Mouse (Mus musculus) layer of hippocampus, postnatal 10 days (tissue): ENCODE data around the gene Armh2. TPM values are rescaled to one million over a fixed set of nuclear protein-coding genes. Genes with fewer than 3 reads are reported as not detected.
"Not testable (repeated sequence)": the region's sequence is repeated elsewhere in the genome, so short reads cannot be mapped to it uniquely, and the experiment has no call there.

ENCODE experiments used
- DNase-seq, 2 experiments: peaks; one replicate each; pipeline ENCODE4 v3.0.0; 2021; ENCODE audit warnings: low spot score in 2 of 2
- total RNA-seq, 2 experiments: library from RNA; stranded (reverse); gene quantifications; 2 replicates each; pipeline ENCODE4 v1.2.3; 2021

Armh2 gene
- total RNA-seq, 2 experiments from 2014 or later: not detected

GRCm38 (mm10) chr13:24757820-24758564 lies 17.0 kb downstream of the Armh2 start:
- no peak for DNase-seq

GRCm38 (mm10) chr13:24759451-24759850 lies 18.4 kb downstream of the Armh2 start:
- no peak for DNase-seq

DNA sequence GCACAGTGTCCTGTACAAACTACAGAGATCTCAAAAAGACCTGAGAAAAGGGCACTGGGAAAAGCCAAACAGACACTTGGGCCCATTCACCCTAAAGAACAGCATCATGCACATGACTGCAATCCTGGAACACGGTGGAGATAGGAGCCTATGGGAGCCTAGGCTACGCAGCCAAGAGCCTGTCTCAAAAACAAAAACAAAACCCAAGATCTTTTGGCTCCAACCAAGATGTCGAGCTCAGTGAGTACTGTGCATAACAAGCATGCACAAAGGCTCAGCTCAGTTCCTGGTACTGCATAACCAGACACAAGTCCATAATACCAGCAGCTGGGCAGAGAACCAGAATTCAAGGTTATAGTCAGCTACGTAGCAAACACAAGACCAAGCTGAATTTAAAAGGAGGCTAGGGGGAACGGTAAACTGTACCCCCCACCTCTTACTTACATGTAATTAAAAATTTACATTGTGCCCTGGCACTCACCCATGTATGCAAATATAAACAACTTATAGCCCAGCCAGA lies 19.4 kb downstream of the Armh2 start:
- DNase-seq: no peak

DNA sequence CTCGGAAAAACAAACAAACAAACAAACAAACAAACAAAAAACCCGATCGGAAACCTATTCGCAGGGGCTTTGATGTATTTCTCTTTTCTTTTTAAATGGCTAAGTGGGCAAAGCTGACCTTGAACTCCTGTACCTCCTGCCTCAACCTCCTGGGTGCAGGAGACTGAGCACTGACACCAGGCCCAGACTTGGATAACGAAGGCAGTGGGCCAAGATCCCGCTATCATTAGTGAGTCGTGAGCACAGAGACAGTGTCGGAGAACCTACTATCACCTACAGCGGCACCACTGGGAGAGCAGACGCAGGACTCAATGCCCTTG lies 20.0 kb downstream of the Armh2 start:
- DNase-seq: no peak

DNA sequence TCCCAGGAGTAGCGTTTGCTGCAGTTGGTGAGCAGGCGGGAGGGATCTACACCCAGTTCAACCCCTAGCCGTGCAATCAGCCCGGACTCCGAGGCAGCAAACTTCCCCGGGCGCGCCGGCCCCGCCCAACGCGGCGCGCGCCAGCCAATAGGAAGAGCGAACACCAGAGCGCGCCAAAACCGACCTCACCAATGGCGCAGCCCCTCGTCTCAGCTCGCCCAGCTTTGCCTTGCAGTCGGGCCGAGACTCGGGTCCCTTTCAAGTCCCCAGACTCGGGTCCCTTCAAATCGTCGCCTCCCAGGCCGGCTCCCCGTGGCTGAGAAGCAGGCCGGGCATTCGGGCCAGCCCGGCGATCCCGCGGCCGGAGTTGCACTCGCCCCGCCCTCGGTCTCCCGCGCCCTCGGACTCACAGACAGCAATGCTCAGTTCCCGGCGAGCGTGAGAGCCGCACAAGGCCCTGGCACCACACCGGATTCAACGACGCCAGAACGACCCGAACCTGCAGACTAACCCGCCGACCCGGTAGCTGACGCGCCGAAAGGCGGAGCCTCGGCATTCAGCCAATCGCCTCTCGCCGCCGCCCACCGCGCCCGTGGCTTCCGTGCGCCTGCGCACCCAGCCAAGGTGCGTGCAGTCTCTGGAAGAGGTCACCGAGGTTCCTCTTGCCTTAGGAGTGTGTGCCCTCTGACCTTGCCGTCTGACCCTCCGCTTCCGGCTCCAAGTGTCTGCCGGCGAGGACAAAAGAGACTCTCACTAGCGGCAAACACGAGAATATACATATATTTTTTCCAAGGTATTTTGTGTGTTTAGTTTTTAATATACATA lies 20.6 kb downstream of the Armh2 start, which contains the start of gene Gmnn:
Gene Gmnn, minus strand, starts transcription at position 521 of the 825 bp plus-strand sequence.
- DNase-seq: peak; percentile 76 to 84

GRCm38 (mm10) chr13:24762254-24762653 lies 21.2 kb downstream of the Armh2 start:
- DNase-seq: no peak

DNA sequence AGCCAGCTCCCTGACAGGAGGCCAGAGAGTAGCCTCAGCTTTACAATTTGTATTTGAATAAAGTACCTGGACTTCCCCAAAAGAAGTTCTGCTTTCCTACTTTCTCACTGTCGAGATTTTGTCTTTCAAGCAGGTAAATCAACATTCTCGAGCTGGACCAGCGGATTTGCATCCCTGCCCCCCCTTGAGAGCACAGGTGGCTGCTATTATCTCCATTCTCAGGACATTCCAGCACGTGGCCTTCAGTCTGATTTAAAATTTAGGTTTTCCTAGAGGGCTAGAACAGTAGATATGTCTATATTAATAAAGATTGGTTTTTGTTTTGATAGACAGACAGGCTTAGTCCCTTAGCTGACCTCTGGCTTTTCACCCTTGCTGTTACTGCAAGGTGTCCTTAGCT lies 26.8 kb downstream of the Armh2 start:
- DNase-seq: not testable (repeated sequence)

- DNase-seq: not testable (repeated sequence)
Observed at GRCm38 (mm10) chr13:24771482-24771881, 30.4 kb downstream of the Armh2 start.

DNA sequence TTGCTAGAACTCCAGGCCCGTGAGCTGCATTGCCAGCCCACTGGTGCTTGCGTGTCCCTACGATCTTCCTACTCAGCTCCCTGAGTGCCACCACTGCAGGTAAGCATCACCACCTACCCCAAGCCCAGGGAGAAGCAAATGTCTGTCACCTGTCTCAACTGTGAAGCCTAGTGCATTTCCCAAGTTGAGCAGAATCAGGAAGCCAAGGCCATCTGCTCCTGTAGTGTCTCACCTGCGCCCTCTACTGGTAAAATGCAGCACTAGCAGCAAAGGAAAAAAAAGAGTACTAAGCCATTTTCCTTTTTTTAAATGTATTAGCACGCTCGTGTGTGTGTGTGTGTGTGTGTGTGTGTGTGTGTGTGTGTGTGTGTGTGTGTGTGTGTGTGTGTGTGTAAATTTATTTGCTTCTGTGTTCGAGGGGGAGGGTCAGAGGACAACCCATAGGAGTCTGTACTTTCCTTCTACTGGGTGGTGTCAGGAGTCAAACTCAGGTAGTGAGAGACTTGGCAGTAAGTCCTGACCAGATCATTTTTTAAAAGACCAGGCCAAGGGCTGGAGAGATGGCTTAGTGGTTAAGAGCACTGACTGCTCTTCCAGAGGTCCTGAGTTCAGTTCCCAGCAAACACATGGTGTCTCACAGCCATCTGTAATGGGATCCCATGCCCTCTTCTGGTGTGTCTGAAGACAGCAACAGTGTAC lies 35.3 kb downstream of the Armh2 start:
- peak; percentile 46 to 60 for DNase-seq

GRCm38 (mm10) chr13:24778026-24778425 lies 37.0 kb downstream of the Armh2 start:
- no peak for DNase-seq

DNA sequence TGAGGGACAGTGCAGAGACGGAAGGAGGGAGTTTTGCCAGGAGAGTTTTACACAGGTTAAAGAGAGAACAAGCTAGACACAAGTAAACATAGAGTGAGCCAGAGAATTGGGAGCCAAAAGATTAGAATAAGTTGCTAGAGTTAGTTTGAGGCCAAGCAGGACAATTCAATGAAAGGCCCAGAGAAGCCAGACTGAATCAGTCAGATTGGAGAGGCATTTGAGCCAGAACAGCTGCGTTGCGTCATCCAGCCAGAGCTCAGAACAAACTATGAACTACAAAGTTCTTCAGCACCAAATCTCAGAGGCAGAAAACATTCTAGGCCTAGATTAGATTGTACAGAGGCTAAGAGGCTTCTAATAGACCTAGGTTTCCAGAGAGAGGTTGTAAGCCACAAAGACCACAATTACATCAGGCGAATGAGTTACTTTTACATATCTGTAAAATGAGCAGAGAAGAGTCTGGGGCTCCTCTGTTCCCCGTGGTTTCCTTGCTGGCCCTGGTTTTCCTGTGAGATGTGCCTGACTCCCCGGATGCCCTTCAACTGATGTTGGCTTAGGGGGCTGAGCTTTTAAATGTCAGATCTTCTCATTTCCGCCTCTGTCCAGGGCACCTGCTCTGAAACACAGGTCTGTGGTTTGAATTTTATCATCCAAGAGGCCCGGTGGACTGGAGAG lies 37.8 kb downstream of the Armh2 start:
- no peak for DNase-seq

DNA sequence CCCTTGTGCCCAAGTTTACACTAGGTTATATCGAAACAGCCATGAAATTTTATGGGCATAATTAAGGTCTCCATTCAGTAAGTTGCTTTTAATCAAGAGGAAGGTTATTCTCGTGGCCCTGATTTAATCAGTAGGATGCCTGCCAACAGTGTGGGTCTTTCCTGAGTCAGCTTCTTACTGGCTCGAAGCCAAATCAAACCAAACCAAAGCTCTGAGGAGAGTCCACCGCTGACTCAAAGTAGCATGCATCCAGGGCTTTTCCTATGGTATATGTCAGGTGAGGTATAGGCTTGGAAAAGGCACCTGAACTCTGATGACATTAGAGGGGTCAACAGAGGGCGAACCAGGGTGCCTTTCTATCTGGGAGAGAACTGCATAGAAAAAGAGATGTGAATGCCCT lies 40.9 kb downstream of the Armh2 start:
- DNase-seq: no peak

DNA sequence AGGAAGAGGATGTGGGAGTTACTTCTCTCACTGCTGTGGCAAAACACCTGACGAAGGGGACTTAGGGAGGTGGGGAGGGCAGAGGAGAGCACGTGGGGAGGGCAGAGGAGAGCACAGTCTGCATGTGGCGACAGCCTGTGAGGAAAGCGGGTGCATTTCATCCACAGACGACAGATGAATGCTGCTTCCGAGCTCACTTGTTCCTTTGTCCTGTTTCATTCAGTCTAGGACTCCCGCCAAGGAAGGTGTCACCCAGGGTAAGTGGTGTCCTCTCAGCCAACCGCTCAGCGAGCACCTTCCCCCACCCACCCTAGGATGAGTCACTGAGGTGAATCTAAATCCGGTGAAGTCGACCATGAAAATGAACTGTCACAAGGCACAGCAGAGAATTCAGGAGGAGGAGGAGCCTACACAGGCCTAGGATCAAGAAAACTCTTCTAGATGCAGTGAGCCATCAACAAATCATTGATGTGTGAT lies 45.0 kb downstream of the Armh2 start:
- DNase-seq: no peak

DNA sequence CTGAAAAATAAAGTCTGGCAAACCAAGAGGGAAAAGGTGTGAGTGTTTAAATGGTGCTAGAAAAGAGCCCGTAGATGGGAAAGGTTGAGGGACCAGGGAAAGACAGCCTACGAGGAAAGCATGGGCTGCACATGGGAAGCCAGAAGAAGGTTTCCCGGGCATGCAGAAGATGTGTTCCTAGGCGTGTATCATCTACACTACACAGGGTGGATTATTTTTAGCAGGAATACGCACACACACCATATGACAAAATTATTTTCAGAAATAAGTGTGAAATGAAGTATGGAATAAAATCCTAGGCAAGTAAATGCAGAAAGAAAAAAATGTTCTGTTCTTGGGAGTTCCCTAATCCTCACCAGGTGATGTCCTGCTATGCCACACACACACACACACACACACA lies 46.4 kb downstream of the Armh2 start:
- no peak for DNase-seq

GRCm38 (mm10) chr13:24791349-24791748 lies 50.3 kb downstream of the Armh2 start:
- DNase-seq: no peak

GRCm38 (mm10) chr13:24792411-24793045 lies 51.5 kb downstream of the Armh2 start:
- no peak for DNase-seq
